In the genomic region with DNA sequence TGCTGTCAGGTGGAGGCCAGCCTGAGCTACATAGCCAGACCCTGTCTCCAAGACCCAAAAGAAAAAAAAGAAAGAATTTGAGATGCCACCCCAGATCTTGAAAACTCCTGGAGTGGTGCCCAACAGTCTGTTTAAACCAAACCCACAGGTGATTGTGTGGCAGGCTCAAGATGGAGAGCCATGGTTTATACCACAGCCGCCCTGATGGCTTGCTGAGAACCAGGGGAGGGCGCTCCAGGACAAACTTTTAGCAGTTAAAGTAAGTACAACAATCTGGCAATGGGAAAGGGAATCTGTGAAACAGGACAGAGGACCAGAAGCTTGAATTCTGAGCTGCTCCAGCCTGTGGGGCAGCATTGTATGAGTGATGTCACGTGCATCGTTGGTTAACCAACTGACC, we compare ENCODE assay signal across 9 mouse cellular contexts. TPM values are rescaled to one million over a fixed set of nuclear protein-coding genes. Genes with fewer than 3 reads are reported as not detected.
DNase-seq lines count a peak whose midpoint lies in the region; ATAC-seq and TF ChIP-seq lines count a peak whose summit lies in the region.
"Had no signal": no experiment of that assay in that cellular context is flagged by ENCODE, and none has a peak within 500 bp of the region (broad histone marks: within the 10 kb centered on the region; RNA-seq: fewer than 3 reads in every experiment).

No protein-coding gene starts in this region.

- no peaks in the 10 kb centered on the region for H3K27me3 ChIP-seq in hindbrain, postnatal 0 days (ENCODE audit: insufficient read depth, low read length)
- H3K27me3 ChIP-seq in hindbrain, embryonic 13.5 days = peaks cover 20% of the 10 kb centered on the region
- H3K27me3 ChIP-seq in C2C12 (ENCODE audit: control insufficient read depth, insufficient read depth, insufficient read length) = no peaks in the 10 kb centered on the region
- H3K27me3 ChIP-seq: limb, embryonic 12.5 days had no signal

- H3K4me1 ChIP-seq in hindbrain, postnatal 0 days (ENCODE audit: insufficient read depth, low read length) = peaks cover 5% of the 10 kb centered on the region
- peaks cover 12% of the 10 kb centered on the region for H3K4me1 ChIP-seq in hindbrain, embryonic 13.5 days (replicated peaks)
- H3K4me1 ChIP-seq in bone marrow, adult 2 months (ENCODE audit: control insufficient read depth, insufficient read depth, low read length) = peaks cover 2% of the 10 kb centered on the region; the same call in 1 of the 2 replicates
- peaks cover 8% of the 10 kb centered on the region; the same call in 1 of the 2 replicates for H3K4me1 ChIP-seq in lung, adult 2 months (ENCODE audit: control insufficient read depth, insufficient read depth, low read length)

- no peaks in the 10 kb centered on the region for H3K79me2 ChIP-seq in C2C12 (ENCODE audit: control insufficient read depth, insufficient read depth)

- no peak for TF ChIP-seq POLR2A in bone marrow, adult 2 months (IDR thresholded peaks at IDR 0.05; ENCODE audit: borderline replicate concordance, control insufficient read depth, low read depth, low read length)
- TF ChIP-seq POLR2A in lung, adult 2 months (IDR thresholded peaks at IDR 0.05; ENCODE audit: borderline replicate concordance, extremely low read depth, low read depth, low read length) = no peak

- ATAC-seq in hindbrain, postnatal 0 days = no peak
- ATAC-seq in hindbrain, embryonic 13.5 days (ENCODE audit: low FRiP score) = no peak

- no peaks in the 10 kb centered on the region for H3K79me3 ChIP-seq in C2C12 (ENCODE audit: low read depth)

- H3K36me3 ChIP-seq in hindbrain, postnatal 0 days (ENCODE audit: insufficient read depth, low read length) = no peaks in the 10 kb centered on the region
- no peaks in the 10 kb centered on the region for H3K36me3 ChIP-seq in hindbrain, embryonic 13.5 days
- no peaks in the 10 kb centered on the region for H3K36me3 ChIP-seq in C2C12 (ENCODE audit: control insufficient read depth, insufficient read depth)
- H3K36me3 ChIP-seq: limb, embryonic 12.5 days had no signal

- H3K4me3 ChIP-seq in hindbrain, postnatal 0 days (ENCODE audit: low read length) = no peak overlapping the region
- H3K4me3 ChIP-seq in hindbrain, embryonic 13.5 days = no peak overlapping the region
- H3K4me3 ChIP-seq in C2C12 (ENCODE audit: insufficient read depth, poor library complexity, severe bottlenecking) = no peak overlapping the region
- H3K4me3 ChIP-seq in bone marrow, adult 2 months (replicated peaks; ENCODE audit: control insufficient read depth, low read depth, low read length) = no peak overlapping the region
- no peak overlapping the region for H3K4me3 ChIP-seq in lung, adult 2 months (replicated peaks; ENCODE audit: extremely low read depth, low read depth, low read length)
- H3K4me3 ChIP-seq: limb, embryonic 12.5 days had no signal

- no peaks in the 10 kb centered on the region for H3K9me3 ChIP-seq in hindbrain, postnatal 0 days (ENCODE audit: low read length)
- no peaks in the 10 kb centered on the region for H3K9me3 ChIP-seq in hindbrain, embryonic 13.5 days
- H3K9me3 ChIP-seq: limb, embryonic 12.5 days had no signal

- H3K27ac ChIP-seq in hindbrain, postnatal 0 days = no peak overlapping the region
- no peak overlapping the region for H3K27ac ChIP-seq in hindbrain, embryonic 13.5 days
- H3K27ac ChIP-seq in bone marrow, adult 2 months (ENCODE audit: control insufficient read depth, insufficient read depth, low read depth, low read length, poor library complexity) = no peak overlapping the region
- H3K27ac ChIP-seq: limb, embryonic 12.5 days had no signal

- peak; percentile 52 for DNase-seq in hindbrain, postnatal 0 days (ENCODE audit: low spot score)
- peak; percentile 44 for DNase-seq in 3134 (ENCODE audit: extremely low read depth, insufficient read length, low spot score)
- DNase-seq in lung, adult 2 months = peak; percentile 44
- peak; percentile 72 for DNase-seq in thymus, postnatal 4 days
- no peak for DNase-seq in left cerebral cortex, adult 8-10 months (ENCODE audit: low spot score in 2 of 2)

- peak; percentile 44; the same call in 1 of the 2 replicates for TF ChIP-seq CTCF in hindbrain, postnatal 0 days (IDR thresholded peaks at IDR 0.05; ENCODE audit: low read depth)
- peak; percentile 39 for TF ChIP-seq CTCF in C2C12 (IDR thresholded peaks at IDR 0.05; ENCODE audit: control insufficient read depth, insufficient read depth, insufficient read length)
- peak; percentile 53; the same call in 1 of the 2 replicates for TF ChIP-seq CTCF in bone marrow, adult 2 months (IDR thresholded peaks at IDR 0.05; ENCODE audit: control insufficient read depth, insufficient read depth, low read length)
- peak; percentile 43; the same call in 1 of the 2 replicates for TF ChIP-seq CTCF in lung, adult 2 months (IDR thresholded peaks at IDR 0.05; ENCODE audit: insufficient read depth, low read length)

- H3K9ac ChIP-seq in hindbrain, postnatal 0 days (replicated peaks; ENCODE audit: low read length) = no peak overlapping the region
- no peak overlapping the region for H3K9ac ChIP-seq in hindbrain, embryonic 13.5 days
- H3K9ac ChIP-seq: limb, embryonic 12.5 days had no signal

- H3ac ChIP-seq in C2C12 (ENCODE audit: control insufficient read depth, insufficient read length, low read depth) = no peak overlapping the region

- H3K4me2 ChIP-seq in hindbrain, postnatal 0 days (ENCODE audit: low read depth, low read length) = no peak overlapping the region
- no peak overlapping the region for H3K4me2 ChIP-seq in hindbrain, embryonic 13.5 days
- H3K4me2 ChIP-seq: limb, embryonic 12.5 days had no signal

- 72% methylated on average over 4 of the region's 4 CpGs for WGBS in hindbrain, postnatal 0 days
- WGBS in hindbrain, embryonic 13.5 days = 76% methylated on average over 4 of the region's 4 CpGs
- WGBS in bone marrow, adult 2 months = 71% methylated on average over 4 of the region's 4 CpGs
- WGBS in lung, adult 2 months = 73% methylated on average over 4 of the region's 4 CpGs

TF ChIP-seq in C2C12, 6 proteins besides CTCF, POLR2A, EP300 and RAD21:
- TF ChIP-seq USF1 (IDR thresholded peaks at IDR 0.05; ENCODE audit: low read depth) = no peak
- TF ChIP-seq FOSL1 (IDR thresholded peaks at IDR 0.05; ENCODE audit: insufficient read depth, low read length, poor library complexity, severe bottlenecking) = no peak
- TF ChIP-seq MAX (IDR thresholded peaks at IDR 0.05) = no peak
- no peak for TF ChIP-seq MYOD1 (IDR thresholded peaks at IDR 0.05; ENCODE audit: control insufficient read depth, insufficient read length, low read depth)
- no peak for TF ChIP-seq MYOG (IDR thresholded peaks at IDR 0.05; ENCODE audit: control insufficient read depth, extremely low read depth, insufficient read length)
- no peak for TF ChIP-seq CEBPB (IDR thresholded peaks at IDR 0.05; ENCODE audit: low read depth)

RNA-seq across cellular contexts. Expression of a gene that starts 1.8 kb away (rescaled TPM):
- 76.8 and 82.5 TPM in 2 replicates for total RNA-seq in hindbrain, postnatal 0 days (2014; rRNA removed)
- polyA plus RNA-seq in hindbrain, postnatal 0 days (2015; fragmentation: Nextera tagmentation; extraction: Ambion mirVana) = 293 and 315 TPM in 2 replicates
- 183 and 197 TPM in 2 replicates for polyA plus RNA-seq in hindbrain, embryonic 13.5 days (2015; fragmentation: Nextera tagmentation; extraction: Ambion mirVana)
- polyA plus RNA-seq in C2C12 (2012; fragmentation: generic; extraction: Trizol) = 228 TPM
- 89.1 and 162 TPM in 2 replicates for polyA plus RNA-seq in bone marrow, adult 2 months (2011; ENCODE audit: insufficient read depth, insufficient read length, low replicate concordance, missing spikeins)
- 15.9 and 19.5 TPM in 2 replicates for polyA plus RNA-seq in lung, adult 2 months (2012; rRNA removed)
- total RNA-seq in left cerebral cortex, adult 8-10 months (2022) = 100 to 1,000 TPM in 2 of 4 experiments, 10 to 100 TPM in 2; 76.5 to 106 (median 99.6) TPM

Comparison
In these comparisons a context has a peak if more than half of its experiments do, and no peak if none do; other contexts are left out.
1. DNase-seq: peak in hindbrain, postnatal 0 days (single experiment), 3134 (single experiment), lung, adult 2 months (single experiment) and thymus, postnatal 4 days (single experiment); none in left cerebral cortex, adult 8-10 months (0 of 2).
2. Peak in every context shown above with its lines, with median percentiles within 50 percentile points of each other: CTCF ChIP-seq.